Mouse (Mus musculus): ENCODE measurements around the gene Pkp1.

DNA sequence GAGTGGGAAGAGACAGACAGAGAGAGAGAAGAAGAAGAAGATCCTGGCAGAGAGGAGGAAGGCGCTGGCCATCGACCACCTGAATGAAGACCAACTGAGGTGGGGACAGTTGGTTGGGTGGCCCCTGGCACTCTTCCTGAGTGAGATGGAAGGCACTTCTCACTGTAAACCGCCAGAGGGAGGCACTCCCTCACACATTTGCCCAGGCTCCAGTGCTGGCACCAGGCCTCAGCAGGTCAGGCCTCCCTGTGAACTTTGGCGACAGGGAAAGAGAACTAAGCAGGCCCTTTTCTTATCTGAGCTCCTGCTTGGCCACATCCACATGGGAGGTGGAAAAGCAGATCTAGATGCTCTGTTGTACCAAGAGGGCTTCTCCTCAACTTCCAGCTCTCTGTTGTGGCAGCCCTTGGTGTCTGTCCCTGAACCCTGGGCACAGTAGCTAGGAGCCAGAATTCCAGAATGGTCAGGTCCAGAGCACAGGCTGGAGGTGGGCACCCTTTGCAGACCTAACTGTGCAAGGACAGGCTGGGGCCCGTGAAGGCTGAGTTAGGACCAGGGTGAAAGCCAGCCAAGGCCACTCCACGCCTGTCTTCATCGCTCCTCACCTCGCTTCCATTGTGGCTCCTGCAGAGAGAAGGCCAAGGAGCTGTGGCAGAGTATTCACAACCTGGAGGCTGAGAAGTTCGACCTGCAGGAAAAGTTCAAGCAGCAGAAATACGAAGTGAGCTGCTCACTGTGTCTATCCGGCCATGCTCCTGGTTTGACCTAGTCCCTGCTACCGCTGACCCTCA is 68.1 kb downstream of the Pkp1 start:
- TF ChIP-seq CTCF (IDR thresholded peaks at IDR 0.05; ENCODE audit: insufficient read depth, low read depth, low read length) (0 out of 2 replicates have a peak, but pooled peaks have one; percentile 22), POLR2A (IDR thresholded peaks at IDR 0.05; ENCODE audit: insufficient read depth, low read depth, low read length) (no peak)
